8 mouse cellular contexts compared by ENCODE assay signal in the genomic region with DNA sequence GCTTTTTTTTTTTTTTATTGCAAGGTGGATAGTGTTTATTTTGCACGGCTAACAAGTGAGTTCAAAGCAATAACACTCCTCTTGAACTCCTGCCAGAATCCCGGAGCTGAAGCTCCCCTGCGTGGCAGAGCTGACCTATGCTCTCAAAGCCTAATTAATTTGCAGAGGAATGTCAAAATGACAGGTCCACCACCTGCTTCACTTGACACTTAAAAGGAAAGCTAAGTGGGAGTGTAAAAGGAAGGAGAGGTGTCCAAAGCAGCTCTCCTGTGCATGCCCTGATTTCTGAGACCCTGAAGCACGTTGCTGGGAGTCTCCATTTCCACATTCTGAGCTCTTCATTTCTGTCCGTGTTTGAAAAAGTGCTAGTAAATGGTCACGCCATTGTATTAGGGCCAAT.
DNase-seq lines count a peak whose midpoint lies in the region; ATAC-seq lines count a peak whose summit lies in the region.

No protein-coding gene starts in this region.

- peaks cover 6% of the 10 kb centered on the region; the same call in 1 of the 2 replicates for H3K4me1 ChIP-seq in limb, embryonic 11.5 days (ENCODE audit: control insufficient read depth, insufficient read depth, low read length)
- H3K4me1 ChIP-seq in neural tube, embryonic 11.5 days (ENCODE audit: control insufficient read depth, insufficient read depth, low read length) = no peaks in the 10 kb centered on the region

- H3K4me2 ChIP-seq in limb, embryonic 11.5 days (ENCODE audit: low read depth, severe bottlenecking) = peak overlapping the region; percentile 18
- peak overlapping the region; percentile 37 for H3K4me2 ChIP-seq in neural tube, embryonic 11.5 days (ENCODE audit: low read depth)

- no peak overlapping the region for H3K9ac ChIP-seq in limb, embryonic 11.5 days (ENCODE audit: low read length)
- H3K9ac ChIP-seq in neural tube, embryonic 11.5 days (ENCODE audit: low read length) = no peak overlapping the region

- no peaks in the 10 kb centered on the region for H3K27me3 ChIP-seq in limb, embryonic 11.5 days (ENCODE audit: control insufficient read depth, insufficient read depth, low read length)
- H3K27me3 ChIP-seq in neural tube, embryonic 11.5 days (ENCODE audit: control insufficient read depth, insufficient read depth, low read length) = no peaks in the 10 kb centered on the region

- peak; percentile 15 for DNase-seq in ovary, postnatal 14 days (ENCODE audit: low spot score)
- DNase-seq in ovary, postnatal 10 days (ENCODE audit: low spot score) = no peak
- peak; percentile 70 for DNase-seq in forelimb bud, embryonic 11.5 days (ENCODE audit: low read depth, low spot score)
- peak; percentile 45 for DNase-seq in limb, embryonic 11.5 days (ENCODE audit: low spot score)
- peak; percentile 48 for DNase-seq in neural tube, embryonic 11.5 days (ENCODE audit: low spot score)
- DNase-seq in natural killer cell, adult 2 months (ENCODE audit: low spot score in 2 of 2) = no peak
- no peak for DNase-seq in T-cell, adult 2 months (ENCODE audit: low spot score)
- no peak for DNase-seq in right cerebral cortex, postnatal 36 days (ENCODE audit: low spot score in 2 of 2)

- no peaks in the 10 kb centered on the region for H3K9me3 ChIP-seq in limb, embryonic 11.5 days (ENCODE audit: control insufficient read depth, low read length)
- H3K9me3 ChIP-seq in neural tube, embryonic 11.5 days (ENCODE audit: control insufficient read depth, low read length) = no peaks in the 10 kb centered on the region; the same call in 1 of the 2 replicates

- peak; percentile 27; the same call in 1 of the 2 replicates for ATAC-seq in limb, embryonic 11.5 days (ENCODE audit: insufficient number of reproducible peaks, low FRiP score, low TSS enrichment, low read depth)
- peak; percentile 67 for ATAC-seq in neural tube, embryonic 11.5 days (ENCODE audit: insufficient read depth, low FRiP score, low TSS enrichment)

- 21% methylated on average over 6 of the region's 6 CpGs for WGBS in limb, embryonic 11.5 days
- WGBS in neural tube, embryonic 11.5 days = 10% methylated on average over 6 of the region's 6 CpGs

- H3K27ac ChIP-seq in limb, embryonic 11.5 days (replicated peaks; ENCODE audit: low read depth, low read length) = no peak overlapping the region
- H3K27ac ChIP-seq in neural tube, embryonic 11.5 days (ENCODE audit: low read depth, low read length) = no peak overlapping the region

- H3K36me3 ChIP-seq in limb, embryonic 11.5 days (ENCODE audit: control insufficient read depth, insufficient read depth, low read length) = no peaks in the 10 kb centered on the region
- no peaks in the 10 kb centered on the region for H3K36me3 ChIP-seq in neural tube, embryonic 11.5 days (ENCODE audit: control insufficient read depth, insufficient read depth, low read length)

- no peak overlapping the region for H3K4me3 ChIP-seq in limb, embryonic 11.5 days (ENCODE audit: low read depth, low read length)
- H3K4me3 ChIP-seq in neural tube, embryonic 11.5 days (ENCODE audit: low read depth, low read length) = peak overlapping the region; percentile 19

Comparison
In these comparisons a context has a peak if more than half of its experiments do, and no peak if none do; other contexts are left out.
1. DNase-seq: peak in ovary, postnatal 14 days (single experiment), forelimb bud, embryonic 11.5 days (single experiment), limb, embryonic 11.5 days (single experiment) and neural tube, embryonic 11.5 days (single experiment); none in ovary, postnatal 10 days (single experiment), natural killer cell, adult 2 months (0 of 2), T-cell, adult 2 months (single experiment) and right cerebral cortex, postnatal 36 days (0 of 2).